Mouse (Mus musculus): Measurements from ENCODE around the gene Ogfod1. TPM values are rescaled to one million over a fixed set of nuclear protein-coding genes. Genes with fewer than 3 reads are reported as not detected.

Ogfod1 gene
- 8.3 and 8.8 TPM in 2 replicates for polyA plus RNA-seq (2012)

DNA sequence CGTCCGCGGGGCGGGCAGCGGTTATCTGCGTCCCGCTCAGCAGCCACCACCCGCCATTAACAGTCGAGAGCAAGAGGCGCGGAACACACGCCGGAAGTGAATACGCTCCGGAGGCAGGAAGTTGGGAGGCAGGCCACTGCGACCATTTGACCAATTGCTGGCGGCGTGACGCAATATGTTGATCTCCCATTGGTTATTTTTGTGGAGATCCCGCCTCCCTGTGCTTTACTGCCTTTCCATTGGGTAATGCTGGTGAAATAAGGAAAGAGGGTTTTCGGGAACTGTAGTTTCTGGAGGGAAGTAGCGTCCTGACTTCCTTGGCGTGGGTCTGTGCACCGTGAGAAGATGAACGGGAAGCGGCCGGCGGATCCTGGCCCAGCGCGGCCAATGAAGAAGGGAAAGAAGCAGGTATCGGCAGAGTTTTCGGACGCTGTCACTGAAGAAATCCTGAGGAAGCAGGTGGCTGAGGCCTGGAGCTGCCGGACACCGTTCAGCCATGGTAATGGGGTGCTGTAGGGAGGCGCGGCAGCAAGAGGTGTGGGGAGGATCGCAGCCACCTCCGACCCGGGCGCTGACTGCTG, at the start of gene Ogfod1, which contains the start of gene Nudt21:
Ogfod1 (plus strand) TSS at position 255 of the 581 bp plus-strand sequence.
Nudt21 (minus strand) TSS at position 88 of the 581 bp plus-strand sequence.
- TF ChIP-seq GATA1 (IDR thresholded peaks at IDR 0.05; ENCODE audit: low read length), result no peak

DNA sequence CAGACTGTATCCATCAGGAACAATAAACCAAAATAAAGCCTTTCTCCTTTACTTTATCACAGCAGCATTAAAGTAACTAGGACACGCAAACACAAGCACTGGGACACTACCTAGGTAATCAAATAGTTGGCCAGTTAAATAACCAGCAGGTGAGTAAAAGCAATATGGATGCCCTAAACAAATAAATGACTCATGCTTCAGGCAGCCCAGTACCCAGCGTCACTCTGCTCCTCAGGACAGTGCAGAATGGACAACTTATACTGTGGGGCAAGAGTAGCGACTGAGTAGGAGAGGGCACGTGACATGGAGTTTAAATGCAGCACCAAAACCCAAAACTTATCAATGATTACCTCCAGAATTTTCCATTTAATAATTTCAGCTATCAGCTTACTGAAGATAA, 47.3 kb upstream of the Ogfod1 start:
- TF ChIP-seq GATA1 (IDR thresholded peaks at IDR 0.05; ENCODE audit: low read length), result no peak

DNA sequence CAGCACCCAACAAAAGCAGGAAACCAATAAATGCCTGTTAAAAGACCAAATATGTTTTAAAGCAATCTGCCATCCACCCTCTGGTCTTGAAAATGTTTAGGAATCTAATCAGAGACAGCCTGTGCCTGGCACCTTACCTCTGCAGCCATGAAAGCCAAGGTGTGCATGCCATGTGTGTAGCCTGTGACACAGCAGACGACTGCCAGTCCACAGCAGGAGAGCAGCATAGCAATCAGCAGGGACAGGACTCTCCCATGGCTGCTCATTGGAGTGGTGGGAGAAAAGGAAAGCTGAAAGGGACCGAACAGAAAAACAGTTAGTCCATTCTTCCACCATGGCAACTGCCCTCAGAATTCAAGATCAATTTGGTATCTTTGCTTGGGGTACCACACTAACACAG, 38.0 kb upstream of the Ogfod1 start:
- no peak for TF ChIP-seq GATA1 (IDR thresholded peaks at IDR 0.05; ENCODE audit: low read length)

DNA sequence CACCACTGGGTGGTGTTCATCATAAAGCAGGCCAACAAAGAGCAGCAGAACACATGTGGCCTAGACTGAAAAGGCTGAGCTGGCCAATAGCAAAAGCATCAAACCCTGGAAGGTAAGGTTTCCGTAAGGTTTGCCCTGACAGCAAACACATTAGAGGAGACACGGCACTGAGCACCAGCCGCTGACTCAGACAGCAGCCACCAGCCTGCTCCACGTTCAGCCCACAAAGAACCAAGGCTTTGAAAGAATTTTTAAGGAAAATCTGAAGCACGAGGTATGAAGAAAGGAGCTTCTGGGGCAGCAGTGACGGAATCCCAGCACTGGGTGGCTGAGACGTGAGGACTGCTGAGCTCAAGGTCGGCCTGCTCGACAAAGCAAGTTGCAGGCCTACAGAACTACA, 32.9 kb upstream of the Ogfod1 start:
- no peak for TF ChIP-seq GATA1 (IDR thresholded peaks at IDR 0.05; ENCODE audit: low read length)

DNA sequence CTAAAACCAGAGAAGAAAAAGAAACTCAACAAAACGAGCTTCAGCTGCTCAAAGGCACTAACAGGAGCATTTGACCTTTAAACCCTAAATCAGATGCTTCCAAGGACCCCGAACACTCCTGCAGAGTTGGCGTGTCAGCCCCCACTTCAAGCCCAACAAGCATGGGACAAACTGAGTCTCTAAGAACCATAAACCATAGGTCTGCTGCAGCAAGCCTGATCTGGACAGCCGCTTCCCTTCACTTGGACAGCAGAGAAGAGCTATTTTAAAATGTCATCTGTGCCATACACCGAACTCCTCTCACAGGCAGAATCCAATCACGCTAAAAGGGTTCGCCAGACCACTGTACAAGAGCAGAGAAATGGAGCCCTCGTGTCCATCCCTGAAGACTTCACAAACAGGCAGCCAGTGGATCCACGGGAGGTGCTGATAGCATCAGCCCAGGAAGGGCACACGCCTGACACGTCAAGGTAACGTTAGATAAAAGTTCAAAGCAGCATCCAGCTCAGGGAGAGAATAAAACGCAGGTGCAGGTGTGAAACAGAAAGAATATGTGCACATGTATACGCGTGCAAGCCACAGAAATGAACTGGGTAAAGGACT, 27.7 kb upstream of the Ogfod1 start:
- no peak for TF ChIP-seq GATA1 (IDR thresholded peaks at IDR 0.05; ENCODE audit: low read length)

DNA sequence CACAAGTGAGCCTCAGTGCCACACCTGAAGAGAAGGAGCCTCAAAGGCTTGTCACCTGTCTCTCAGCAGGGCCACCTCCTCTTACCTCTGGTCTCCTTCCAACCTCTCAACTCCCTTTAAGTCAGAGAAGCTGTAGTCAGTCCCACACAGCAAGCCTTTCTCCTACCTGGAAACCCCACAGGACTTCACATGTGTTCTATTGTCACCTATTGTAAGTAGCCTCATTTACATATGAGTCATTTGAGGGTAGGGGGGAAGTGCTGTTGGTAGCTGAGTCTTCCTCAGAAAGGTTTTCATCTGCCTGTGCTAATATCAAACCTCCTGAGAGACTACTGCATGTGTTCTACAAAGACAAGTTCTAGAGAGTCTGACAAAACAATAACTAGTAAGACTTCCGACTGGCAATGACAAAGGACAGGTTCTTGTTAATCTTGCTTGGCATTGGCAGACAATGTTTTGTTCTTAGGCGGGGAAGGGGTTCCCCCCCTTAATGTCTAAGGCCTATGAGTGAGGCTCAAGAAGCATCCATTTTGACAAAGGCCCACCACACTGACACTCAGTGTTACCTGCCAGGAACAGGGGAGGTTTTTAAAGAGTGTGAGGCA, 26.8 kb upstream of the Ogfod1 start:
- no peak for TF ChIP-seq GATA1 (IDR thresholded peaks at IDR 0.05; ENCODE audit: low read length)

DNA sequence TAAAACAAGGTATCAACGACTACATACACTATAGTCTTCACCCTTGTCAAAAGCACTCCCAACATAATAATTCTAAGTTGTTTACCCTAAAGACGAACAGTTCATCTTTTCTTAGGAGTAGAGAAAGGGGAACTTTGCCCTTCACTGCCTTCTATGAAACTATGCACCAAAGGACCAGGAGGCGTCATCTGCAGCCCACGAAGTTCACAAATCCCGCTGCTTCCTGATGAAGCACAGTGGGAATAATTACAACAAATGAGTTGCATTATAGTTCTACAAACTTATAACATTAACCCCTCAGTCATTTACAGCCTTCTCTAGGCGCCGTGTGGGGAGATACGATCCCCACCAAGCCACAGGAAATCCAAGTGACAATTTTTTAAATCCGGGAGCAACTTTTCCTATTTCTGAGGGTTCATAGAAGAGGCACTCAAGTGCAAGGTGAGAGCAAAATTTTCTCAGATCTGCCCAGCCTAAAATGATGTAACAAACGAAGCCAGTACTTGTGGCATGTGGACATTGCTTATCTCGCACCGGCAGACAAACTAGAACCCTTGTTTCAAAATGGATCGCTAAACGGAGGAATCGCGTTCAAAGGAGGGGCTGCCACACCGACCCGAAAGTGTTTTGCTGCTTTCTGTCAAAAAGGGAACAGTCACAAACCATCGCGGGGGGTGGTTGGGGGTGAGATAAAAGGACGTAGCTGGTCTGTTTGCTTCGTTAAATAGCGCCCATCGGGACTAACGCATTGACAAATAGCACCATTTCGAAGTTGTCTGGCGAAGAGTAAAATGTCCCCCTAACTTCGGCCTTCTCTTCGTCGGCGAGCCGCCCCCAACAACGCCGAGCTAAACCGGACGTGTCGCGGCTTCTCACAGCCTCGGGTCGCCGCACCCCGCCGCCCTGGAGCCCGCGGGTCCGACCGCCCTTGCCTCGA, 25.7 kb upstream of the Ogfod1 start:
- TF ChIP-seq GATA1 (IDR thresholded peaks at IDR 0.05; ENCODE audit: low read length), result no peak

DNA sequence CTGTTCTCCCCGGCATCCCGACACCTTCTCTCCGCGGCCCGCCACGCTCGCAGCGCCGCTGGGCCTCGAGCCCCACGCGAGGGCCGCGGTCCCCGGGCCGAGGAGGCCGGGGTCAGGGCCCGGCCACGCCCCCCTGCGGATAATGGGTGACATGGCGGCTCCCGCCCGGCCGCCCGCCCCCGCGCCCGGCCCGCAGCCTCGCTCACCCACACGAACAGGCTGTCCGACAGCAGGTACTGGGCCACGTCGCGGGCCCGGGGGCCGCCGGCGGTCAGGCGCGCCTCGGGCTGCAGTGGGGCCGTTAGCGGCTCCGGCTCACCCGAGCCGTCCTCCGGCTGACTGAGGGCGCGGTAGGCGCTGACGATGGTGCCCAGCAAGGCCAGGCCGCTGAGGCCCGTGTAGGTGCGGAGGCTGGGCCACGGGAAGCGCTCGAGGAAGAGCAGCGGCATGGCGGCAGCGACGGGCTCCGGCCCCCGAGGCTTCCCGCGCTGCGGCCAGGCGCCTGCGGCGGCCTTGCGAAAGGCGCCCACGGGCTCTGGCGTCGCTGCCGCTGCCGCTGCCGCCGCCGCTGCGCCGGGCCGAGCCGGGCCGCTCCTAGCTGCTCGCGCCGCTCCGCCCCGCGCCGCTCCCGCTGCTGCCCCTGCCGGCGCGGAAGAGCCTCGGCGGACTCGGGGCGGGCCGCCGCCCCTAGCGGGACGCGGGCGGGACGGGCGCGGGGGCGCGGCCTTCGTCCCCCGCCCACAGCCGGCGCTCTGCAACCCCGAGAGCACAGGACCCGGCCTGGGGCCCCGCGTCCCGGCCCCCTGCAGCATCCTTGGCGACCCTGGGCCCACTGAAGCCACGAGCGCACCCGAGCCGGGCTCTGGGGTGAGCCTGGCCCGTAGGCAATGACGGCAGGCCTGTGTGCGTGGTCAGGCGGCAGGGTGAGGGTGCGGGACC, 24.7 kb upstream of the Ogfod1 start, which contains the start of gene Amfr:
Amfr (minus strand) TSS at position 830 of the 939 bp plus-strand sequence.
- no peak for TF ChIP-seq GATA1 (IDR thresholded peaks at IDR 0.05; ENCODE audit: low read length)

DNA sequence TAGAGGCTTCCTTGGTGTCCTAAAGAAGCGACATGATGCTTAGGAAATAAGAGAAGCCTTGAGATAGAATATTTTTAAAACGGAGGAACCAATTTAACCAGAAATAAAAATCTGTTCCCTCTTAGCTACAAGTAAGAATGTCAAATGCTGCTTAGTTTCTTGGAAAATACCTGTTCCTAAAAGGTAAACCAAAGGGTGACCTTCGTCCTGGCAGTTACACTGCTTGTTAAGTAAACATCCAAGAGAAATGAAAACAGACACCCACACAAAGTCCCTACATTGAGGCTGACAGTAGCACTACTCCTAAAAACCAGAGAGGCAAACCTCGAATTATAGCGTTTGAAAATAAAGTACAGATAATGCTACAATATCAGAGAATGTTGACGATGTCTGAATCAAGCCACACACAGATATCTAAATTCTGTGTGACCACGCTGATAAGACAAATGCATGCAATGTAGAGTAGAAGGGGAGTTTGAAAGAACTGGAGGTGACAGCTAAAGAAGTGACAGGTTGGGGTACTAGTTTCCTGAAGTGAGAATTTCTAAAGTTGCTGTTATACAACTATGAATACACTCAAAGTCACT, 23.9 kb upstream of the Ogfod1 start:
- TF ChIP-seq GATA1 (IDR thresholded peaks at IDR 0.05; ENCODE audit: low read length), result no peak

DNA sequence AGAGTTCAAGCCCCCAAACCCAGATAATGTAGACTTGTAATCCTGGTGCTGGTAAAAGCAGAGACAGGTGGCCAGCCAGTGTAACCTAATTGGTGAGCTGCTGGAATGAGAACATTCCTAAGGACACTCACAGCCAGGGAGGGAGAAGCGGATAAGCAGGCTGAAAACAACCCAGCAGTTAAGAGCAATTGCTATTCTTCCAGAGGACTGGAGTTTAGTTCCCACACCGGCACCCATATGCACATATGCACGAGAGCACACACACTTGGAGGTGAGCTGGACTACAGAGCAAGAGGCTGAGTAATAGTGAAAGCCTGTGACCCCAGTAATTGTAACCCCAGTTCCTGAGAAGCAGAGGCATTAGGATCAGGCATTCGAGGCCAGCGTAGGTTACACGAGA, 13.1 kb upstream of the Ogfod1 start:
- TF ChIP-seq GATA1 (IDR thresholded peaks at IDR 0.05; ENCODE audit: low read length), result no peak

DNA sequence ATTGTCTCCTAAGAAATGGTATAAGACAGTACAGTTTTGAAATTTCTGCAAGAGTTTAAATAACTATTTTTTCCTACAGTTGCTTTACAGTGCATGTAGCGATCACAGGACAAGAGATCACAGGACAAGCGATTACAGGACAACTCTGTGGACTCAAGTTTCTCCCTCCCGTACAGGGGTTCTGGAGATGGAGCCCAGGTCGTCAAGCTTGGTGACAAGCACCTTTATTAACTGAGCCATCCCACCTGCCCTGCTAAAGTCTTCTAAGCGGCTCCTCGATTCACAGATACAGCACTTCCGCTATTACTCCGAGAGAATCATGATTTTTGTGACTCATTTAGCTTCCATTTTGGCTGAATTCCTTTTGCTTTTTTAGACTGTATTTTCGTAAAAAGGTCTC, 7.3 kb upstream of the Ogfod1 start:
- no peak for TF ChIP-seq GATA1 (IDR thresholded peaks at IDR 0.05; ENCODE audit: low read length)

DNA sequence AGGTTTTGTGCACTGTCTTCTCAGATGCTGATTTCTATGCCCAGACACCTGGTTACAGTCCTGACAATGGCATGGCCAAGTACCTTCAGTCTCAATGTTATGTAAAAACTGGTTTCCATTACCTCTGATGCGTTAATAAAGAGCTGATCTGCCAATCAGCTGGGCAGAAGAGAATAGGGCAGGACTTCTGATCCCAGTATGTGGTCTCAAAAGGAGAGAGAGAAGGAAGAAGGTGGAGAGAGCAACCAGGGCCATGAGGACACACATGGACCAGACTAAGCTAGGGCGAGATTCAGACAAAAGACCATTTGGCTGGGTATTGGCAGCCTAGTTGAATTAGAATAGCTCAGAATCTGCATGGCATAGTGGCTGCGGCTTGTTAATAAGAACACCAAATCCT, 3.4 kb upstream of the Ogfod1 start:
- no peak for TF ChIP-seq GATA1 (IDR thresholded peaks at IDR 0.05; ENCODE audit: low read length)

DNA sequence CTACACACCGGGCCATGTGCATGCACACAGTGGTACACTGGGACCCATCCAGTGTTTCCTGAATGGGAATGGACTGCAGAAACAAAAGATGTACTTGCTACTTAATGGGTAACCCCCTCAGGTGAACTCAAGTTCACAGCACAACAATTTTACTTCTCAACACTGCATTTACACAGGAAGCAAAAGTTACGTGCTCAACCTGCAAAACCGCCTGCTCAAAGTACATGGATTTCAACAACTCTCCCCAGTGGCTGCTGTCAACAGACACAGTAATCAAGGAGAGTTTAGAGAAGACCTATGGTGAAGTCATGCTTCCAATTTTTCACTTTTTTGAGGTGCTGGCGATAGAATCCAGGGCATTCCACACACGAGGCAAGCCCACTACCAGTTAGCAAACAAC, 1.8 kb upstream of the Ogfod1 start:
- no peak for TF ChIP-seq GATA1 (IDR thresholded peaks at IDR 0.05; ENCODE audit: low read length)

DNA sequence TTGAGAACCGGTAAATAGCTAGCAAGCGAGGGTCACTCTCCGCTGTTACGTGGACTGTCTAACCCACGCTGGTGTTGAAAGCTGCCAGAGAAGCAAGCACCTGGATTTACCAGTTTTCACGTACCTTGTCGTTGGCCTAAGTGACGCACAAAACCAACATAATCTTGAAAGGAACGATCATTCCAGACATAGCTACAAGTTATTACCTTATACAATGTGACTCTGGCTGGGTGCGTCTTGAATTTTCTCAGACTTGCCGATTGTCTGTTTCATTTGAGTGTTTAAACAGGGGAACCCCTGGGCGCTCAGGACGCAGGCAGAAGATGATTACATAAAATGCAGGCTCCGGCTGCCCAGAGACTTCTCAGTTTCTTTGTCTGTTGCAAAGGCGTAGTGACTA, 808 bp downstream of the Ogfod1 start:
- TF ChIP-seq GATA1 (IDR thresholded peaks at IDR 0.05; ENCODE audit: low read length), result no peak
